Mouse (Mus musculus) midbrain, embryonic 15.5 days (tissue): ENCODE data around the gene Camta1. TPM values are rescaled to one million over a fixed set of nuclear protein-coding genes. Genes with fewer than 3 reads are reported as not detected.

Source experiments
- ATAC-seq: fragments of 200-750 bp; cut with Nextera tagmentation; replicated peaks from 2 replicates; pipeline ENCODE4 v1.8.0; 2017; ENCODE audit warnings: moderate TSS enrichment
- H3K27ac ChIP-seq: fragments of 300-500 bp; sonication (generic); 2 replicates; pipeline ENCODE4 v1.5.1; 2015; ENCODE audit warnings: mild to moderate bottlenecking, inconsistent platforms
- H3K27me3 ChIP-seq: fragments of 300-500 bp; sonication (generic); replicated peaks from 2 replicates; pipeline ENCODE4 v1.6.1; 2015; ENCODE audit warnings: inconsistent platforms
- H3K36me3 ChIP-seq: fragments of 300-500 bp; sonication (generic); replicated peaks from 2 replicates; pipeline ENCODE4 v1.6.1; 2015; ENCODE audit warnings: inconsistent platforms
- H3K4me1 ChIP-seq: fragments of 300-500 bp; sonication (generic); 2 replicates; pipeline ENCODE4 v1.6.1; 2015; ENCODE audit warnings: inconsistent platforms
- H3K4me2 ChIP-seq: fragments of 300-500 bp; sonication (generic); 2 replicates; pipeline ENCODE4 v1.6.1; 2015; ENCODE audit warnings: inconsistent platforms, mild to moderate bottlenecking, moderate library complexity
- H3K4me3 ChIP-seq: fragments of 300-500 bp; sonication (generic); 2 replicates; pipeline ENCODE4 v1.5.1; 2015; ENCODE audit warnings: mild to moderate bottlenecking, inconsistent platforms
- H3K9ac ChIP-seq: fragments of 300-500 bp; sonication (generic); 2 replicates; pipeline ENCODE4 v1.6.1; 2015; ENCODE audit warnings: mild to moderate bottlenecking, inconsistent platforms
- H3K9me3 ChIP-seq: fragments of 300-500 bp; sonication (generic); 2 replicates; pipeline ENCODE4 v1.6.1; 2016; ENCODE audit warnings: inconsistent platforms
- WGBS: fragments of 180-500 bp; shearing (Covaris S2); methylation state at CpG from one replicate; pipeline ENCODE4 v1.1.7; 2015; ENCODE audit warnings: mixed read lengths; 5-methylcytosine and 5-hydroxymethylcytosine counted together
- polyA plus RNA-seq: library from polyadenylated mRNA; unstranded; fragments of >200 nt; fragmentation: Nextera tagmentation; extraction: Ambion mirVana; gene quantifications from 2 replicates; pipeline ENCODE4 v1.2.1, GENCODE M21; 2015

Gene Camta1
- polyA plus RNA-seq, 1 experiment from 2014 or later = 156 TPM

- Histone ChIP-seq H3K4me1 (peaks cover 15% of the 10 kb centered on the region), H3K27ac (peak overlapping the region; percentile 32; the same call in 1 of the 2 replicates), H3K27me3 (no peaks in the 10 kb centered on the region), H3K4me3 (no peak overlapping the region), H3K4me2 (no peak overlapping the region), H3K36me3 (no peaks in the 10 kb centered on the region), H3K9ac (no peak overlapping the region), H3K9me3 (no peaks in the 10 kb centered on the region)
- 0 out of 2 replicates have a peak, but pooled peaks have one; percentile 32 for ATAC-seq
- WGBS = 57% methylated on average over 9 of the region's 9 CpGs
Observed at GRCm38 (mm10) chr4:151603586-151603985, 258.1 kb downstream of the Camta1 start.

- H3K4me2 ChIP-seq = no peak overlapping the region
- H3K27me3 ChIP-seq = no peaks in the 10 kb centered on the region
- 60% methylated on average over 8 of the region's 8 CpGs for WGBS
- H3K4me3 ChIP-seq = no peak overlapping the region
- no peak overlapping the region; the same call in 1 of the 2 replicates for H3K27ac ChIP-seq
- H3K9me3 ChIP-seq = no peaks in the 10 kb centered on the region
- no peaks in the 10 kb centered on the region for H3K36me3 ChIP-seq
- H3K9ac ChIP-seq = no peak overlapping the region
- H3K4me1 ChIP-seq = peaks cover 8% of the 10 kb centered on the region; the same call in 1 of the 2 replicates
- peak; percentile 33; the same call in 1 of the 2 replicates for ATAC-seq
Observed at GRCm38 (mm10) chr4:151595116-151595515, 266.6 kb downstream of the Camta1 start.

- H3K4me2 ChIP-seq = no peak overlapping the region
- no peak overlapping the region for H3K9ac ChIP-seq
- H3K4me3 ChIP-seq = no peak overlapping the region
- no peak overlapping the region for H3K27ac ChIP-seq
- H3K9me3 ChIP-seq = no peaks in the 10 kb centered on the region
- 78% methylated on average over 7 of the region's 7 CpGs for WGBS
- no peaks in the 10 kb centered on the region for H3K36me3 ChIP-seq
- no peaks in the 10 kb centered on the region for H3K27me3 ChIP-seq
- H3K4me1 ChIP-seq = peaks cover 8% of the 10 kb centered on the region; the same call in 1 of the 2 replicates
- no peak for ATAC-seq
Observed at GRCm38 (mm10) chr4:151593042-151593441, 268.6 kb downstream of the Camta1 start.

- Histone ChIP-seq H3K4me2 (no peak overlapping the region), H3K4me1 (peaks cover 10% of the 10 kb centered on the region), H3K9ac (no peak overlapping the region), H3K27me3 (no peaks in the 10 kb centered on the region), H3K36me3 (no peaks in the 10 kb centered on the region), H3K4me3 (no peak overlapping the region), H3K27ac (no peak overlapping the region), H3K9me3 (no peaks in the 10 kb centered on the region)
- WGBS = 34% methylated on average over 9 of the region's 9 CpGs
- ATAC-seq = no peak
Observed at GRCm38 (mm10) chr4:151586074-151586473, 275.6 kb downstream of the Camta1 start.

GRCm38 (mm10) chr4:151577961-151578360, 283.7 kb downstream of the Camta1 start:
- WGBS = 82% methylated on average over 3 of the region's 3 CpGs

GRCm38 (mm10) chr4:151576291-151577108, 285.2 kb downstream of the Camta1 start:
- Histone ChIP-seq H3K4me1 (peaks cover 16% of the 10 kb centered on the region), H3K9me3 (no peaks in the 10 kb centered on the region), H3K36me3 (no peaks in the 10 kb centered on the region), H3K9ac (no peak overlapping the region), H3K4me2 (no peak overlapping the region), H3K27ac (0 out of 2 replicates have a peak overlapping the region, but pooled peaks have one; percentile 15), H3K4me3 (no peak overlapping the region), H3K27me3 (no peaks in the 10 kb centered on the region)
- ATAC-seq = 0 out of 2 replicates have a peak, but pooled peaks have one; percentile 19
- WGBS = 66% methylated on average over 15 of the region's 15 CpGs

More at GRCm38 (mm10) chr4:151577961-151578360, 283.7 kb downstream of the Camta1 start:
- Histone ChIP-seq H3K4me1 (peaks cover 16% of the 10 kb centered on the region), H3K4me3 (no peak overlapping the region), H3K9ac (no peak overlapping the region), H3K9me3 (no peaks in the 10 kb centered on the region), H3K4me2 (no peak overlapping the region), H3K27me3 (no peaks in the 10 kb centered on the region), H3K27ac (no peak overlapping the region), H3K36me3 (no peaks in the 10 kb centered on the region)
- no peak for ATAC-seq

- no peak for ATAC-seq
- Histone ChIP-seq H3K9me3 (no peaks in the 10 kb centered on the region), H3K27me3 (no peaks in the 10 kb centered on the region), H3K27ac (no peak overlapping the region), H3K4me3 (no peak overlapping the region), H3K4me1 (peaks cover 34% of the 10 kb centered on the region), H3K4me2 (no peak overlapping the region), H3K36me3 (no peaks in the 10 kb centered on the region), H3K9ac (no peak overlapping the region)
- 58% methylated on average over 5 of the region's 5 CpGs for WGBS
Observed at GRCm38 (mm10) chr4:151572716-151573115, 289.0 kb downstream of the Camta1 start.

- Histone ChIP-seq H3K4me1 (peaks cover 36% of the 10 kb centered on the region), H3K9ac (no peak overlapping the region), H3K27me3 (no peaks in the 10 kb centered on the region), H3K36me3 (no peaks in the 10 kb centered on the region), H3K9me3 (no peaks in the 10 kb centered on the region), H3K4me3 (no peak overlapping the region), H3K27ac (peak overlapping the region; percentile 57), H3K4me2 (no peak overlapping the region)
- no peak for ATAC-seq
- WGBS = 62% methylated on average over 3 of the region's 3 CpGs
Observed at GRCm38 (mm10) chr4:151569586-151569985, 292.1 kb downstream of the Camta1 start.

GRCm38 (mm10) chr4:151568887-151569286, 292.8 kb downstream of the Camta1 start:
- Histone ChIP-seq H3K9me3 (no peaks in the 10 kb centered on the region), H3K36me3 (no peaks in the 10 kb centered on the region), H3K4me2 (no peak overlapping the region), H3K4me3 (no peak overlapping the region), H3K27ac (peak overlapping the region; percentile 57), H3K27me3 (no peaks in the 10 kb centered on the region), H3K9ac (no peak overlapping the region), H3K4me1 (peaks cover 36% of the 10 kb centered on the region)
- ATAC-seq = peak; percentile 44; the same call in 1 of the 2 replicates
- WGBS = 29% methylated on average over 7 of the region's 7 CpGs

- Histone ChIP-seq H3K27ac (no peak overlapping the region), H3K9ac (no peak overlapping the region), H3K36me3 (no peaks in the 10 kb centered on the region), H3K27me3 (no peaks in the 10 kb centered on the region), H3K4me1 (peaks cover 36% of the 10 kb centered on the region), H3K4me3 (no peak overlapping the region), H3K9me3 (no peaks in the 10 kb centered on the region), H3K4me2 (no peak overlapping the region)
- ATAC-seq = no peak
- 90% methylated on average over 4 of the region's 4 CpGs for WGBS
Observed at GRCm38 (mm10) chr4:151567105-151567504, 294.6 kb downstream of the Camta1 start.

- 80% methylated on average over 9 of the region's 9 CpGs for WGBS
- Histone ChIP-seq H3K9ac (no peak overlapping the region), H3K4me3 (no peak overlapping the region), H3K27me3 (no peaks in the 10 kb centered on the region), H3K27ac (no peak overlapping the region), H3K9me3 (no peaks in the 10 kb centered on the region), H3K4me1 (peaks cover 9% of the 10 kb centered on the region), H3K36me3 (no peaks in the 10 kb centered on the region), H3K4me2 (no peak overlapping the region)
- ATAC-seq = no peak
Observed at GRCm38 (mm10) chr4:151555505-151555904, 306.2 kb downstream of the Camta1 start.

GRCm38 (mm10) chr4:151549523-151549922, 312.2 kb downstream of the Camta1 start:
- Histone ChIP-seq H3K9ac (no peak overlapping the region), H3K27me3 (no peaks in the 10 kb centered on the region), H3K4me2 (no peak overlapping the region), H3K4me3 (no peak overlapping the region), H3K36me3 (no peaks in the 10 kb centered on the region), H3K4me1 (peaks cover 9% of the 10 kb centered on the region), H3K9me3 (no peaks in the 10 kb centered on the region), H3K27ac (no peak overlapping the region)
- no peak for ATAC-seq
- 62% methylated on average over 10 of the region's 10 CpGs for WGBS

GRCm38 (mm10) chr4:151545452-151545851, 316.2 kb downstream of the Camta1 start:
- H3K36me3 ChIP-seq = no peaks in the 10 kb centered on the region
- no peaks in the 10 kb centered on the region for H3K9me3 ChIP-seq
- no peaks in the 10 kb centered on the region for H3K27me3 ChIP-seq
- no peak for ATAC-seq
- H3K4me1 ChIP-seq = no peaks in the 10 kb centered on the region; the same call in 1 of the 2 replicates
- H3K4me3 ChIP-seq = no peak overlapping the region
- WGBS = 71% methylated on average over 3 of the region's 3 CpGs
- H3K9ac ChIP-seq = no peak overlapping the region
- H3K4me2 ChIP-seq = no peak overlapping the region
- H3K27ac ChIP-seq = no peak overlapping the region
